Comparison of ENCODE assay signal across 21 mouse cellular contexts in the genomic region with DNA sequence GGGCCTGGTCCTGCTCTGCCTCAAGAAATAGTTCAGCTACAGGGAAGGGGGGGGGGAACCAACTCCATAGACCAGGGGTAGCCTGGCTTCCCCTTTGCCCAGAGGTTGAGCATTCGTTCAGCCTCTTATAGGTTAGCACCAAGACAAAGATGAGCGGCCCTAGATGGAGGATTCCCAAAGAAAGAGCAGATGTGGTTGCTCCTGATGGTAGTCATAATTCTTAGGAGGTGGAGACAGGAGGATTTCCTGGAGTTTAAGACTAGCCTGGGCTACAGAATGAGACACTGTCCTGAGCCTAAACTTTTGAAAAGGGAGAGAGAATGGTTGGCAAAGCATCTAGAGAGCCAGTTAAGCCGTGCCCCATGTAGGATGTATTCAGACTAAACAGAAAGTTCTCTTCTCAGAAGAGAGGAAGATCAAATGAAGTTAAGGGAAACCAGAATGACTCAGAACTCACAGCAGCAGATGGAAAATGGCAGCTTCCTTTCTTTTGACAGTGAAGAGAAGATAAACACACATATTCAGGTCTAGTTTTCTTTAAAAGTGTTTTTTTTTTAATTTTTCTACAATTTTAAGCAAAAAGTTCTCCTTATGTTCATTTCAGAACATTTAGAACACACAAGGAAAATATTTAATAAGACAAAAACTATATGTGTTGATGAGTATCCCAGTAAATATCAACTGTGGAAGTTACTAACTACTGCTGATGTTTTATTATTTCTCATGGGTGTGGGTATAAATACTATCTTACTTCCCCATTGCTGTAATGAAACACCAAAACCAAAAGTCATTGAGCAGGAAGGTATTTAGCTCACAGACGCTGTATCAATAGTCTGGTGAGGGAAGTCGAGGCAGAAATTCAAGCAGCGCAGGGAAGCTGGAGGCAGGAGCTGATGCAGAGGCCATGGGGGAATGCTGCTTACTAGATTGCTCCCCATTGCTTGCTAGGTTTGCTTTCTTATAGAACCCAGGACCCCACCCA. TPM values are rescaled to one million over a fixed set of nuclear protein-coding genes. Genes with fewer than 3 reads are reported as not detected.
A peak's percentile ranks its signal among the peaks of the same experiment; 100 is the strongest.
DNase-seq lines count a peak whose midpoint lies in the region; ATAC-seq lines count a peak whose summit lies in the region.
"Had no signal": no experiment of that assay in that cellular context is flagged by ENCODE, and none has a peak within 500 bp of the region (broad histone marks: within the 10 kb centered on the region; RNA-seq: fewer than 3 reads in every experiment).

No protein-coding gene starts in this region.

- peak; percentile 59 for ATAC-seq in monocyte, adult 5-6 weeks (replicated peaks; ENCODE audit: insufficient number of reproducible peaks, low FRiP score, low TSS enrichment, poor library complexity, severe bottlenecking)
- ATAC-seq: midbrain, embryonic 15.5 days had no signal

- H3K4me3 ChIP-seq in brown adipose tissue, adult 24 weeks (ENCODE audit: insufficient read depth, low read depth, low read length), result no peak overlapping the region
- H3K4me3 ChIP-seq: forebrain, embryonic 12.5 days; heart, embryonic 12.5 days; hindbrain, embryonic 15.5 days; lung, embryonic 15.5 days; midbrain, embryonic 15.5 days had no signal

- no peaks in the 10 kb centered on the region for H3K4me1 ChIP-seq in brown adipose tissue, adult 24 weeks (ENCODE audit: control insufficient read depth, insufficient read depth, insufficient read length, low read length)
- H3K4me1 ChIP-seq: forebrain, embryonic 12.5 days; heart, embryonic 12.5 days; hindbrain, embryonic 15.5 days; lung, embryonic 15.5 days; midbrain, embryonic 15.5 days had no signal

- peak; percentile 67 for DNase-seq in 416B (ENCODE audit: low read depth)
- peak; percentile 75 for DNase-seq in CD4-positive, CD25-positive, alpha-beta regulatory T cell, adult 2 months (ENCODE audit: low read depth, low spot score)
- no peak for DNase-seq in cerebellum, adult 9-10 months
- no peak for DNase-seq in lung, postnatal 10 days
- no peak for DNase-seq in spleen, postnatal 10 days (ENCODE audit: low spot score in 2 of 2)
- DNase-seq: adrenal gland, postnatal 36 days; cerebellum, adult 8-10 months; kidney, adult 18-20 months; kidney, postnatal 10 days; retina, postnatal 1 day; right cerebral cortex, postnatal 4 days had no signal

- peak overlapping the region; percentile 8; the same call in 1 of the 2 replicates for H3K27ac ChIP-seq in brown adipose tissue, adult 24 weeks (replicated peaks; ENCODE audit: low read depth, low read length)
- H3K27ac ChIP-seq: forebrain, embryonic 12.5 days; hindbrain, embryonic 15.5 days; liver, embryonic 14.5 days; lung, embryonic 15.5 days; midbrain, embryonic 15.5 days had no signal

RNA-seq across cellular contexts. Expression of a gene that starts 14.5 kb away (rescaled TPM):
- 2.4 TPM in 1 of 2 replicates, not detected in the other for polyA plus RNA-seq in brown adipose tissue, adult 24 weeks (2012; ENCODE audit: insufficient read depth, insufficient read length, missing spikeins)
- 13.4 to 22.7 TPM (median 18.5 TPM) in 3 replicates for total RNA-seq in monocyte, adult 5-6 weeks (2017)
- total RNA-seq: common myeloid progenitor, adult 5-6 weeks; gastrocnemius, adult 8-10 months had no signal

RNA-seq across cellular contexts. Expression of a gene that starts 41.0 kb away (rescaled TPM):
- not detected in 2 replicates for polyA plus RNA-seq in brown adipose tissue, adult 24 weeks (2012; ENCODE audit: insufficient read depth, insufficient read length, missing spikeins)
- total RNA-seq in monocyte, adult 5-6 weeks (2017), result 11.5 to 12.7 TPM (median 12.2 TPM) in 3 replicates

RNA-seq across cellular contexts. Expression of a gene that starts 51.0 kb away (rescaled TPM):
- 9.2 and 13.2 TPM in 2 replicates for polyA plus RNA-seq in brown adipose tissue, adult 24 weeks (2012; ENCODE audit: insufficient read depth, insufficient read length, missing spikeins)
- 8.9 to 15.6 TPM (median 10.1 TPM) in 3 replicates for total RNA-seq in monocyte, adult 5-6 weeks (2017)

Comparison
In these comparisons a context has a peak if more than half of its experiments do, and no peak if none do; other contexts are left out.
1. DNase-seq: peak in 416B (single experiment) and CD4-positive, CD25-positive, alpha-beta regulatory T cell, adult 2 months (single experiment); none in cerebellum, adult 9-10 months (single experiment), lung, postnatal 10 days (single experiment) and spleen, postnatal 10 days (0 of 2).